Mouse (Mus musculus) frontal cortex, adult (tissue): ENCODE results near the gene Trim2.

ENCODE experiments used
- ATAC-seq: cut with Nextera tagmentation; 2 replicates; pipeline ENCODE4 v1.9.2; 2017; ENCODE audit warnings: mild to moderate bottlenecking, moderate library complexity, mixed read lengths; ENCODE audit not compliant: low TSS enrichment

Trim2 gene

GRCm38 (mm10) chr3:84306777-84307176, at the start of gene Trim2:
TSS of gene Trim2 (minus strand) at chr3:84306877.
- ATAC-seq: no peak

- ATAC-seq: peak; percentile 67; the same call in 1 of the 2 replicates
Measured at GRCm38 (mm10) chr3:84355930-84356689, 49.4 kb upstream of the Trim2 start.

- ATAC-seq: peak; percentile 60; the same call in 1 of the 2 replicates
Measured at GRCm38 (mm10) chr3:84352353-84353034, 45.8 kb upstream of the Trim2 start.

- ATAC-seq: no peak
Measured at GRCm38 (mm10) chr3:84350311-84350710, 43.6 kb upstream of the Trim2 start.

- ATAC-seq: no peak
Measured at GRCm38 (mm10) chr3:84349771-84350170, 43.1 kb upstream of the Trim2 start.

- no peak for ATAC-seq
Measured at GRCm38 (mm10) chr3:84347426-84347825, 40.7 kb upstream of the Trim2 start.

GRCm38 (mm10) chr3:84346456-84347150, 39.9 kb upstream of the Trim2 start:
- ATAC-seq: no peak

GRCm38 (mm10) chr3:84345646-84345980, 38.9 kb upstream of the Trim2 start:
- no peak for ATAC-seq

- ATAC-seq: peak; percentile 95
Measured at GRCm38 (mm10) chr3:84344725-84345645, 38.3 kb upstream of the Trim2 start.

GRCm38 (mm10) chr3:84343101-84343500, 36.4 kb upstream of the Trim2 start:
- ATAC-seq: no peak

GRCm38 (mm10) chr3:84341811-84342210, 35.1 kb upstream of the Trim2 start:
- ATAC-seq: no peak

- no peak for ATAC-seq
Measured at GRCm38 (mm10) chr3:84337585-84337984, 30.9 kb upstream of the Trim2 start.

GRCm38 (mm10) chr3:84336342-84336741, 29.7 kb upstream of the Trim2 start:
- ATAC-seq: no peak

- no peak for ATAC-seq
Measured at GRCm38 (mm10) chr3:84335421-84336073, 28.9 kb upstream of the Trim2 start.

- ATAC-seq: no peak
Measured at GRCm38 (mm10) chr3:84334771-84335420, 28.2 kb upstream of the Trim2 start.

GRCm38 (mm10) chr3:84333400-84334349, 27.0 kb upstream of the Trim2 start:
- ATAC-seq: peak; percentile 65

GRCm38 (mm10) chr3:84330210-84330609, 23.5 kb upstream of the Trim2 start:
- no peak for ATAC-seq

- no peak for ATAC-seq
Measured at GRCm38 (mm10) chr3:84324967-84325441, 18.3 kb upstream of the Trim2 start.

- ATAC-seq: no peak
Measured at GRCm38 (mm10) chr3:84324478-84324877, 17.8 kb upstream of the Trim2 start.
